Mouse (Mus musculus) bone marrow macrophage, adult 2 months (primary cell): ENCODE data around the gene Apoc2.

Source experiments
- CTCF ChIP-seq: IDR thresholded peaks from 2 replicates; pipeline ENCODE4 v1.5.1; 2012; ENCODE audit warnings: low read depth, mild to moderate bottlenecking, low read length, moderate library complexity
- POLR2A ChIP-seq: IDR thresholded peaks from 2 replicates; pipeline ENCODE4 v1.6.1; 2012; ENCODE audit warnings: mild to moderate bottlenecking, low read depth, low read length, borderline replicate concordance

DNA sequence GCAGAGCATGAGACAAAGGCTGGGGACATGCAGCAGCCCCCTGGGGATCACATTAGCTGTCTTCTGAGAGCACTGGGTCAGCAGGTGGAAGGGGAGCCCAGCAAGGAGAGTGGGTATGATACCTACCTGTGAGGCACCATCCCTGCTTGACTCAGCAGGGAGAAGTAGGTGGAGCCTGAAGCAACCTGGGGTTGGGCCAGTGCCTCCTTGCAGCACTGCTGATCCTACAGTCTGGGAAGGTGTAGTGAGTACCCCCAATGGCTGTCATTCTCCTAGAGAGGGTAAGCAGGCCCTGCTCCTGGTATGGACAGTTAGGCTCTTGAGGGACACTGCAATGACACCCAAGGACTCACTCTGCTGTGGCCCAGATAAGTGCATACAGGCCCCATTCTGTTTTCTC, 45.5 kb downstream of the Apoc2 start:
- no peak for TF ChIP-seq CTCF
- no peak for TF ChIP-seq POLR2A
